Mouse (Mus musculus): ENCODE measurements at regions not wholly inside any gene's neighbourhood (a gene's known extent, or its start where the extent isn't known, plus 50 kb on each side); places are given as distances from the start of the nearest gene placed in this dataset.
"Not testable (repeated sequence)": the region's sequence is repeated elsewhere in the genome, so short reads cannot be mapped to it uniquely, and the experiment has no call there.

DNA sequence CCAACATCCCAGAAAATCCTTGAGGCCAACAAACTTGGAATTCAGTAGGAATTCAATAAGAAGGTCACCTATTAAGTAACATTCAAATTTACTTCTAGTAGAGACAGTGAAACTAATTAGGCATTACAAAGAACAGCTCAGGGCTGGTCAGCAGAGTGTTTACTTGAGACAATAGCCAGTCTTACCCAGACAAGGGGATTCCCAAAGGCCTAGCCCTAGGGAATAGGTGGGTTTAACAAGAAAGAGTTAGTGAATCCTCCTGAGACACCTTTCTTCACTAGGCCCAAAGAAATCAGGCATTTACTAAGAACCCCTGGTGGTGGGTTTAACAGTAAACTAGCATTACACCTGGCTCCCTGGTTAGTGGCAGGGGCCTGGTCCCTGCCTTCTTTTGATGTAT, 597.7 kb upstream of the Cdh9 start:
- H3K9me3 ChIP-seq (ENCODE audit: low read length) = peaks cover 18% of the 10 kb centered on the region
- no peak overlapping the region for H3K4me3 ChIP-seq (replicated peaks; ENCODE audit: low read length)
- peaks cover 9% of the 10 kb centered on the region for H3K36me3 ChIP-seq (ENCODE audit: insufficient read depth, low read length)
- H3K27me3 ChIP-seq (ENCODE audit: insufficient read depth, low read length) = no peaks in the 10 kb centered on the region
- peaks cover 8% of the 10 kb centered on the region for H3K4me1 ChIP-seq (replicated peaks; ENCODE audit: low read depth, low read length)
- TF ChIP-seq NANOG (IDR thresholded peaks at IDR 0.05; ENCODE audit: borderline replicate concordance, low read length) (peak; percentile 92), POU5F1 (IDR thresholded peaks at IDR 0.05; ENCODE audit: borderline replicate concordance, low read length) (no peak; the same call in 1 of the 2 replicates), CTCF (conservative IDR thresholded peaks at IDR 0.05; ENCODE audit: low read length) (no peak)

- Histone ChIP-seq H3K27me3 (ENCODE audit: insufficient read depth, low read length) (no peaks in the 10 kb centered on the region), H3K4me3 (replicated peaks; ENCODE audit: low read length) (no peak overlapping the region), H3K9me3 (ENCODE audit: low read length) (no peaks in the 10 kb centered on the region), H3K4me1 (replicated peaks; ENCODE audit: low read depth, low read length) (no peaks in the 10 kb centered on the region), H3K36me3 (ENCODE audit: insufficient read depth, low read length) (no peaks in the 10 kb centered on the region)
- no peak for TF ChIP-seq CTCF (conservative IDR thresholded peaks at IDR 0.05; ENCODE audit: low read length)
- no peak for TF ChIP-seq NANOG (IDR thresholded peaks at IDR 0.05; ENCODE audit: borderline replicate concordance, low read length)
- no peak for TF ChIP-seq POU5F1 (IDR thresholded peaks at IDR 0.05; ENCODE audit: borderline replicate concordance, low read length)
Measured at GRCm38 (mm10) chr15:16158164-16158563, 570.4 kb upstream of the Cdh9 start.

- Histone ChIP-seq H3K4me1 (replicated peaks; ENCODE audit: low read depth, low read length) (no peaks in the 10 kb centered on the region), H3K4me3 (replicated peaks; ENCODE audit: low read length) (no peak overlapping the region), H3K27me3 (ENCODE audit: insufficient read depth, low read length) (no peaks in the 10 kb centered on the region), H3K9me3 (ENCODE audit: low read length) (no peaks in the 10 kb centered on the region), H3K36me3 (ENCODE audit: insufficient read depth, low read length) (no peaks in the 10 kb centered on the region)
- TF ChIP-seq CTCF (conservative IDR thresholded peaks at IDR 0.05; ENCODE audit: low read length) (no peak), NANOG (IDR thresholded peaks at IDR 0.05; ENCODE audit: borderline replicate concordance, low read length) (no peak), POU5F1 (IDR thresholded peaks at IDR 0.05; ENCODE audit: borderline replicate concordance, low read length) (no peak)
Measured at GRCm38 (mm10) chr15:16163969-16164368, 564.6 kb upstream of the Cdh9 start.

GRCm38 (mm10) chr15:16213354-16213753, 515.2 kb upstream of the Cdh9 start:
- no peak for TF ChIP-seq NANOG (IDR thresholded peaks at IDR 0.05; ENCODE audit: borderline replicate concordance, low read length)
- no peak for TF ChIP-seq POU5F1 (IDR thresholded peaks at IDR 0.05; ENCODE audit: borderline replicate concordance, low read length)
- no peak overlapping the region for H3K4me3 ChIP-seq (replicated peaks; ENCODE audit: low read length)

GRCm38 (mm10) chr15:16221648-16222047, 506.9 kb upstream of the Cdh9 start:
- Histone ChIP-seq H3K4me3 (replicated peaks; ENCODE audit: low read length) (no peak overlapping the region), H3K27me3 (ENCODE audit: insufficient read depth, low read length) (no peaks in the 10 kb centered on the region), H3K9me3 (ENCODE audit: low read length) (no peaks in the 10 kb centered on the region), H3K4me1 (replicated peaks; ENCODE audit: low read depth, low read length) (no peaks in the 10 kb centered on the region), H3K36me3 (ENCODE audit: insufficient read depth, low read length) (no peaks in the 10 kb centered on the region)
- TF ChIP-seq NANOG (IDR thresholded peaks at IDR 0.05; ENCODE audit: borderline replicate concordance, low read length) (no peak), POU5F1 (IDR thresholded peaks at IDR 0.05; ENCODE audit: borderline replicate concordance, low read length) (no peak), CTCF (conservative IDR thresholded peaks at IDR 0.05; ENCODE audit: low read length) (no peak)

More at GRCm38 (mm10) chr15:16213354-16213753, 515.2 kb upstream of the Cdh9 start:
- Histone ChIP-seq H3K4me1 (replicated peaks; ENCODE audit: low read depth, low read length) (no peaks in the 10 kb centered on the region), H3K36me3 (ENCODE audit: insufficient read depth, low read length) (no peaks in the 10 kb centered on the region), H3K9me3 (ENCODE audit: low read length) (peaks cover 7% of the 10 kb centered on the region), H3K27me3 (ENCODE audit: insufficient read depth, low read length) (no peaks in the 10 kb centered on the region)

DNA sequence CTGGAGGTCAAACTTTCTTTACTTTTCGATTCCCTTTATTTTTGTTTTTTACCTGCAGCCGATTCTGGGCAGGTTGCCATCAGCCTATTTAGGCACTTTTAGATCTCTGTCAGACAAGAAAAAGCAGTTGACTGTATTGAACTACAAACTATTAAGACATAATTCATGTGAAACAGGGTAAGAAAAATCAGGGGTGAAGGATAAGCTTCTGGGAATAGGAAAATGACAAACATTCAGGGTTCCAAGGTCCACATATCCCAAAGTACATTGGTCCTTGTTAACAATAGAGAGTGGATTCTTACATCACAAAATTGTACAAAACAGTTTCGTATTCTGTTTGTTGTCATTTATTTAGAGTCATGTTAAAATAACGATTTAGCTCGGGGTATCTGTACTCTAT, 480.0 kb upstream of the Cdh9 start:
- Histone ChIP-seq H3K4me3 (replicated peaks; ENCODE audit: low read length) (no peak overlapping the region), H3K4me1 (replicated peaks; ENCODE audit: low read depth, low read length) (no peaks in the 10 kb centered on the region), H3K36me3 (ENCODE audit: insufficient read depth, low read length) (no peaks in the 10 kb centered on the region), H3K9me3 (ENCODE audit: low read length) (no peaks in the 10 kb centered on the region), H3K27me3 (ENCODE audit: insufficient read depth, low read length) (no peaks in the 10 kb centered on the region)
- TF ChIP-seq CTCF (conservative IDR thresholded peaks at IDR 0.05; ENCODE audit: low read length) (no peak), POU5F1 (IDR thresholded peaks at IDR 0.05; ENCODE audit: borderline replicate concordance, low read length) (no peak), NANOG (IDR thresholded peaks at IDR 0.05; ENCODE audit: borderline replicate concordance, low read length) (no peak)

GRCm38 (mm10) chr15:16285166-16285565, 443.4 kb upstream of the Cdh9 start:
- TF ChIP-seq NANOG (IDR thresholded peaks at IDR 0.05; ENCODE audit: borderline replicate concordance, low read length) (no peak), POU5F1 (IDR thresholded peaks at IDR 0.05; ENCODE audit: borderline replicate concordance, low read length) (no peak), CTCF (conservative IDR thresholded peaks at IDR 0.05; ENCODE audit: low read length) (no peak)
- Histone ChIP-seq H3K27me3 (ENCODE audit: insufficient read depth, low read length) (no peaks in the 10 kb centered on the region), H3K4me3 (replicated peaks; ENCODE audit: low read length) (no peak overlapping the region)

DNA sequence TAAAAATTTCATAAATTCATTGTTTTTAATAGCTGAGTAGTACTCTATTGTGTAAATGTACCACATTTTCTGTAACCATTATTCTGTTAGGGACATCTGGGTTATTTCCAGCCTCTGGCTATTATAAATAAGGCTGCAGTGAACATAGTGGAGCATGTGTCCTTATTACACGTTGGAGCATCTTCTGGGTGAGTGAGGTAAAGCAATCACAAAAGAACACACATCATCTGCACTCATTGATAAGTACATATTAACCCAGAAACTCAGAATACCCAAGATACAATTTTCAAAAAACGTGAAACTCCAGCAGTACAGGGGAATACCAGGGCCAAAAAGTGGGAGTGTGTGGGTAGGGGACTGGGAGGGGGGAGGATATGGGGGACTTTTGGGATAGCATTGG, 434.0 kb upstream of the Cdh9 start:
- not testable (repeated sequence) for H3K27me3 ChIP-seq (ENCODE audit: insufficient read depth, low read length); H3K36me3 ChIP-seq (ENCODE audit: insufficient read depth, low read length); H3K4me1 ChIP-seq (replicated peaks; ENCODE audit: low read depth, low read length); H3K9me3 ChIP-seq (ENCODE audit: low read length); H3K4me3 ChIP-seq (replicated peaks; ENCODE audit: low read length)

More at GRCm38 (mm10) chr15:16285166-16285565, 443.4 kb upstream of the Cdh9 start:
- H3K4me1 ChIP-seq (replicated peaks; ENCODE audit: low read depth, low read length) = no peaks in the 10 kb centered on the region
- H3K36me3 ChIP-seq (ENCODE audit: insufficient read depth, low read length) = no peaks in the 10 kb centered on the region
- no peaks in the 10 kb centered on the region for H3K9me3 ChIP-seq (ENCODE audit: low read length)

DNA sequence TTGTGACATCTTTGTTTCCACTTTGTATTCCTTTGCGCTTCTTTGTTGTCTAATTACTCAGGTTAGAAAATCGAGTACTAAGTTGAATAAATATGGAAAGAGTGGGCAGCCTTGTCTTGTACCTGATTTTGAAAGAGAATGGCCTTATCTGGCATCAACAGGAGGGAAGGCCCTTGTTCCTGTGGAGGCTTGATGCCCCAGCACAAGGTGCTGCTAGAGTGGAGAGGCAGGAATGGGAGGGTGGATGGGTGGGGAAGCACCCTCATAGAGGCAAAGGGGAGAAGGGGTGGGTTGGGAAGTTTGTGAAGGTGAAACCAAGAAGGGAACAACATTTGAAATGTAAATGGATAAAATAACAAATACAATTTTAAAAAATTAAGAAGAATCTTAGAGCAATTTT, 418.9 kb upstream of the Cdh9 start:
- no peak for TF ChIP-seq NANOG (IDR thresholded peaks at IDR 0.05; ENCODE audit: borderline replicate concordance, low read length)
- TF ChIP-seq POU5F1 (IDR thresholded peaks at IDR 0.05; ENCODE audit: borderline replicate concordance, low read length) = no peak
- TF ChIP-seq CTCF (conservative IDR thresholded peaks at IDR 0.05; ENCODE audit: low read length) = no peak

More for the DNA sequence above, 418.9 kb upstream of the Cdh9 start:
- Histone ChIP-seq H3K27me3 (ENCODE audit: insufficient read depth, low read length) (no peaks in the 10 kb centered on the region), H3K4me3 (replicated peaks; ENCODE audit: low read length) (no peak overlapping the region), H3K4me1 (replicated peaks; ENCODE audit: low read depth, low read length) (no peaks in the 10 kb centered on the region), H3K9me3 (ENCODE audit: low read length) (no peaks in the 10 kb centered on the region), H3K36me3 (ENCODE audit: insufficient read depth, low read length) (no peaks in the 10 kb centered on the region)

Data from E14TG2a.4 (cell line).